In the genomic region with DNA sequence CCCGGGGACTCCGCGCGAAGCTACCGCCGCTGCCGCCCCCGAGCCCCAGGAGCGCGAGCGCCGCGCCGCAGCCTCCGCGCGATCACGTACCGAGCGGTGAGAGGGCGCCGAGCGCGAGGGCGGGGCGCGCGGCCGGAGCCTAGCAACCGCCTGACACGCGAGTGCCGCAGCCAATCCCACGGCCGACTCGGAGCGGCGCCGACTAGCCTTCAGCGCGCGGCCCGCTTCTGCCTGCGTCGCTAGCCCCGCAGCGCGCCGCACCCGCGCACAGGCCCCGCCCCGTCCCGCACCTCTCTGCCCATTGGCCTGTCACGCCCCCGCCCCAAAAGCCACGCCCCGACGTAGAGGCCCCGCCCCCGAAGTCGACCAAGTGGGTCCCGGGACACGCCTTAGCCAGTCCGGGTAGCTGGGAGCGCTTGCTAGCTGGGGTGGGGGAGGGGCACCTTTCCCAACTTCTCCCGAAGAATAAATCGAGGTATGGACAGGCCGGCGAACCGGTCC, we compare ENCODE assay signal across 8 mouse cellular contexts. TPM values are rescaled to one million over a fixed set of nuclear protein-coding genes. Genes with fewer than 3 reads are reported as not detected.
DNase-seq lines count a peak whose midpoint lies in the region; ATAC-seq and TF ChIP-seq lines count a peak whose summit lies in the region.

A gene (minus strand): TSS at position 269 of the 501 bp plus-strand sequence.

- no peaks in the 10 kb centered on the region for H3K9me3 ChIP-seq in hindbrain, embryonic 10.5 days
- no peaks in the 10 kb centered on the region for H3K9me3 ChIP-seq in lung, postnatal 0 days (ENCODE audit: low read length)

- peak within 1 kb of the TSS; percentile 83 for H3K9ac ChIP-seq in lung, postnatal 0 days (replicated peaks; ENCODE audit: low read depth)

- peak; percentile 96 for ATAC-seq in frontal cortex, adult (ENCODE audit: low TSS enrichment)
- peak; percentile 95 for ATAC-seq in lung, postnatal 0 days

- H3K36me3 ChIP-seq in hindbrain, embryonic 10.5 days: peaks cover 6% of the 10 kb centered on the region; the same call in 1 of the 2 replicates
- H3K36me3 ChIP-seq in lung, postnatal 0 days (ENCODE audit: insufficient read depth, low read length): no peaks in the 10 kb centered on the region

- peak within 1 kb of the TSS; percentile 96 for H3K27ac ChIP-seq in hindbrain, embryonic 10.5 days
- peak within 1 kb of the TSS; percentile 93 for H3K27ac ChIP-seq in lung, postnatal 0 days (ENCODE audit: low read length)

- peak; percentile 63 for DNase-seq in MEL-GATA-1-ER (ENCODE audit: extremely low read depth, low read depth)
- DNase-seq in cerebellum, adult 8-10 months: peak; percentile 99
- DNase-seq in hindbrain, embryonic 10.5 days (ENCODE audit: low spot score): peak; percentile 100
- peak; percentile 98 for DNase-seq in layer of hippocampus, adult 9-11 months
- DNase-seq in lung, postnatal 0 days (ENCODE audit: low spot score): peak; percentile 97
- DNase-seq in ovary, postnatal 14 days (ENCODE audit: low spot score): peak; percentile 99
- DNase-seq in thymus, postnatal 14 days: peak; percentile 97

- peaks cover 38% of the 10 kb centered on the region for H3K4me1 ChIP-seq in hindbrain, embryonic 10.5 days (replicated peaks)
- peaks cover 10% of the 10 kb centered on the region; the same call in 1 of the 2 replicates for H3K4me1 ChIP-seq in lung, postnatal 0 days (ENCODE audit: insufficient read depth, low read depth, low read length)

- under 1% methylated on average over 71 of the region's 71 CpGs for WGBS in hindbrain, embryonic 10.5 days
- under 1% methylated on average over 41 of the region's 71 CpGs for WGBS in lung, postnatal 0 days

- no peaks in the 10 kb centered on the region for H3K27me3 ChIP-seq in hindbrain, embryonic 10.5 days (ENCODE audit: insufficient read depth, poor library complexity, severe bottlenecking)
- H3K27me3 ChIP-seq in lung, postnatal 0 days (replicated peaks; ENCODE audit: insufficient read depth, low read length): no peaks in the 10 kb centered on the region

- peak within 1 kb of the TSS; percentile 90 for H3K4me3 ChIP-seq in hindbrain, embryonic 10.5 days
- H3K4me3 ChIP-seq in lung, postnatal 0 days (ENCODE audit: low read depth, low read length): peak within 1 kb of the TSS; percentile 94

- TF ChIP-seq EP300 in lung, postnatal 0 days (IDR thresholded peaks at IDR 0.05): no peak

- H3K4me2 ChIP-seq in lung, postnatal 0 days (replicated peaks; ENCODE audit: low read depth, low read length): peak within 1 kb of the TSS; percentile 64

- no peak for TF ChIP-seq CTCF in lung, postnatal 0 days (IDR thresholded peaks at IDR 0.05)

RNA-seq across cellular contexts. Expression of the gene that starts here (rescaled TPM):
- 81.2 and 81.6 TPM in 2 replicates for polyA plus RNA-seq in hindbrain, embryonic 10.5 days (2016; fragmentation: Nextera tagmentation; extraction: Ambion mirVana)
- 130 and 138 TPM in 2 replicates for polyA plus RNA-seq in lung, postnatal 0 days (2015; fragmentation: Nextera tagmentation; extraction: Ambion mirVana)

Comparison
In these comparisons a context has a peak if more than half of its experiments do, and no peak if none do; other contexts are left out.
1. Peak in every context shown above with its lines: DNase-seq, ATAC-seq, H3K4me3 ChIP-seq and H3K27ac ChIP-seq.